Mouse (Mus musculus): Measurements from ENCODE around the gene Alad. TPM values are rescaled to one million over a fixed set of nuclear protein-coding genes. Genes with fewer than 3 reads are reported as not detected.

The Alad gene
- polyA plus RNA-seq, 1 experiment from 2014 or later: 117 TPM

- H3K9ac ChIP-seq: no peak overlapping the region
- H3K9me3 ChIP-seq: no peaks in the 10 kb centered on the region
- H3K4me3 ChIP-seq: no peak overlapping the region
- WGBS: 83% methylated on average over 8 of the region's 8 CpGs
- 0 out of 2 replicates have a peak, but pooled peaks cover 3% of the 10 kb centered on the region for H3K4me1 ChIP-seq
- no peak for ATAC-seq (ENCODE audit: borderline replicate concordance, extremely low read depth, low FRiP score, low TSS enrichment)
- H3K36me3 ChIP-seq: no peaks in the 10 kb centered on the region; the same call in 1 of the 2 replicates
- H3K27ac ChIP-seq: no peak overlapping the region
- H3K4me2 ChIP-seq: no peak overlapping the region
- no peaks in the 10 kb centered on the region for H3K27me3 ChIP-seq
Observed at GRCm38 (mm10) chr4:62460348-62460747, 59.4 kb downstream of the Alad start.

Other genes with a start within 250 kb of the Alad start
- gene Fkbp15, start 159.4 kb downstream of the Alad start, polyA plus RNA-seq (2015; fragmentation: Nextera tagmentation; extraction: Ambion mirVana): 24.9 and 25.2 TPM in 2 replicates
- gene Slc31a1, start 159.2 kb downstream of the Alad start, polyA plus RNA-seq (2015; fragmentation: Nextera tagmentation; extraction: Ambion mirVana): 48.3 and 51.7 TPM in 2 replicates
- gene Cdc26, start 111.3 kb downstream of the Alad start, polyA plus RNA-seq (2015; fragmentation: Nextera tagmentation; extraction: Ambion mirVana): 152 and 158 TPM in 2 replicates
- 22.4 and 23.3 TPM in 2 replicates for gene Prpf4, start 111.1 kb downstream of the Alad start, polyA plus RNA-seq (2015; fragmentation: Nextera tagmentation; extraction: Ambion mirVana)
- 0.14 TPM in 1 of 2 replicates, not detected in the other for gene Rnf183, start 84.7 kb downstream of the Alad start, polyA plus RNA-seq (2015; fragmentation: Nextera tagmentation; extraction: Ambion mirVana)
- 12.9 and 13.0 TPM in 2 replicates for gene Wdr31, start 49.0 kb downstream of the Alad start, polyA plus RNA-seq (2015; fragmentation: Nextera tagmentation; extraction: Ambion mirVana)
- 36.7 and 44.0 TPM in 2 replicates for gene Bspry, start 39.9 kb downstream of the Alad start, polyA plus RNA-seq (2015; fragmentation: Nextera tagmentation; extraction: Ambion mirVana)
- gene Hdhd3, start 16.5 kb downstream of the Alad start, polyA plus RNA-seq (2015; fragmentation: Nextera tagmentation; extraction: Ambion mirVana): 18.6 and 21.1 TPM in 2 replicates
- 89.5 and 90.2 TPM in 2 replicates for gene Pole3, start 5.2 kb upstream of the Alad start, polyA plus RNA-seq (2015; fragmentation: Nextera tagmentation; extraction: Ambion mirVana)
- gene 4933430I17Rik, start 5.5 kb upstream of the Alad start, polyA plus RNA-seq (2015; fragmentation: Nextera tagmentation; extraction: Ambion mirVana): 0.47 and 0.72 TPM in 2 replicates
- 52.8 and 53.5 TPM in 2 replicates for gene Rgs3, start 39.9 kb upstream of the Alad start, polyA plus RNA-seq (2015; fragmentation: Nextera tagmentation; extraction: Ambion mirVana)